Mouse (Mus musculus) bone marrow, adult 2 months (tissue): Measurements from ENCODE around the gene Cdip1.

Experiments used
- CTCF ChIP-seq: fragments of 200-500 bp; IDR thresholded peaks from 2 replicates; pipeline ENCODE4 v1.5.1; 2011; ENCODE audit warnings: low read length, control low read depth; ENCODE audit not compliant: control insufficient read depth, insufficient read depth
- POLR2A ChIP-seq: fragments of 200-500 bp; IDR thresholded peaks from 2 replicates; pipeline ENCODE4 v1.6.1; 2011; ENCODE audit warnings: low read depth, mild to moderate bottlenecking, control low read depth, low read length, borderline replicate concordance; ENCODE audit not compliant: control insufficient read depth

DNA sequence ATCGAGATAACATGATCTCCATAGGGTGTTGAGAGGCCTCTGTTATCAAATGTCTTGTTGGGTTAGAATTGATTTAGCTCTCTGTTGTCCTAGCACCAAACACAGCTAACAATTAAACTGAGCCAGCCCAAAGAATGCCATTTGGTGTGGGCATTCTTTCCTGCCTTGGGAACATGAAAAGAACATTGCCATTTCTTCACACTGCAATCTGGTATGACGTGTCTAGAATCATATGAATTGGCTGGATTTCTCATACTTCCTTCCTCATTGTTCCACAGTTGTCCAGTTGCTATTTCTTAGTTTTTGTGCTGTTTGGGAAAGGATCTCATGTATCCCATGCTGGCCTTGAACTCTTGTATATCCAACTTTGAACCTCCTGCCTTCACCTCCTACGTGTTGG lies 36.0 kb downstream of the Cdip1 start:
- TF ChIP-seq POLR2A: no peak
- TF ChIP-seq CTCF: no peak
